Mouse (Mus musculus): ENCODE data around the gene Rbpjl.

GRCm38 (mm10) chr2:164426121-164426520 lies 23.2 kb downstream of the Rbpjl start:
- TF ChIP-seq GATA1 (IDR thresholded peaks at IDR 0.05; ENCODE audit: borderline replicate concordance, low read length) (no peak), CTCF (IDR thresholded peaks at IDR 0.05; ENCODE audit: low read depth, low read length) (no peak)

All from G1E (cell line).